Mouse (Mus musculus) right cerebral cortex, adult 18-20 months (tissue): Measurements from ENCODE around the gene Nmb.

Experiments
- DNase-seq: peaks from one replicate; pipeline ENCODE4 v3.0.0; 2022; ENCODE audit warnings: mixed read lengths

Nmb gene

DNA sequence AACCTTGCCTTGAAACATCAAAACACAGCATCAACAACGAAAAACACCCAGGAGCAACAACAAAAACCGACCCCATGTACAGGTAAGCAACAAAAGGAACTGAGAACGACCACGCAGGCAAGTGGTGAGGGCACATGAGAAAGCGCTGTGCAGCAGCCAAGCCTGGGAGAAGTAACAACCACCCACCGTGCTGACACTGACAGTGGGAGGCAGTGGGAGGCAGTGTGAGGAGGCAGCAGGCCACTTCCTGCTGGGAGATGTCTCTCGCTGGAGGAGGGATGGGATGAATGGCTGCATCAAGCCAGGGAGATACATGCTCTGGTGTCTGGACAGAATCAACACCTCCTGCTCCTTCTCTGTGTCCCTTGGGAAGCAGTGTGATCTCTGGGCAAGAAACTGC is 7.7 kb downstream of the Nmb start:
- DNase-seq = peak; percentile 57

- no peak for DNase-seq
Measured at GRCm38 (mm10) chr7:80894815-80895519, 9.9 kb downstream of the Nmb start.

DNA sequence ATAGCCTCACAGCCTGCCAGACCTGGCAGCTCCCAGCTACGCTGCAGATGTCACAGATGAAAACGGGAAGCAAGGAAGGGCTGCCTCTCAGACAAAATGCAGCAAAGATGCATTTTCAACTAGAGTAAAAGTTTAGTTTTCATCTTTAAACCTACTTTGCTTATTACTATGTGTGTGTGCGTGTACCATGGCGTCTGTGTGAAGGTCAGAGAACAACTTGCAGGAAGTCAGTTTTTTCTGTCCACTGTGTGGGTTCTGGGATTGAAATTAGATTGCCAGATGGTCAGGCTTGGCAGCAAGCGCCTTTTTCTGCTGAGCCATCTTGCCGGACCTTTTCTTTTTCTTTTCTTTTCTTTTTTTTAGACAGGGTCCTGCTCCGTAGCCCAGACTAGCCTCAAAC is 10.7 kb downstream of the Nmb start:
- no peak for DNase-seq

DNA sequence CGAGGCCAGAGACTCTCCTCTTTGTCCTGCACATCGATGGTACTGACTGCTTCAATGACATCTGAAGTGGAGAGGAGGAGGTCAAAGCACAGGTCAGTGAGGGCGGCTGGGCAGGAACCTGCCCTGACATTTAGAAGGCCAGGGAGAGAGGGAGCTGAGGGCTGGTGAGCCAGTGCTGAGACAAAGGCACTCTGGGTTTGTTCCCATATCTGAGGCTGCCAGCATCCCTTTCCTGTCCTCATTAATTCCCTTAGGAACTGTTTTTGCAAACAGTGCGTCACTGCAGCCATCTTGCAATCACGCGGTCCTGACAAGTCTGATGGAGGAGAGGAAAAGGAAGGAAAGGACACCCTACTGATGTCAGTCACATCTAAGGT is 11.1 kb downstream of the Nmb start:
- DNase-seq = no peak

GRCm38 (mm10) chr7:80893086-80893752 is 11.7 kb downstream of the Nmb start:
- DNase-seq = no peak

GRCm38 (mm10) chr7:80889841-80890241 is 15.0 kb downstream of the Nmb start:
- DNase-seq = no peak

GRCm38 (mm10) chr7:80889021-80889511 is 15.8 kb downstream of the Nmb start:
- DNase-seq = peak; percentile 51

GRCm38 (mm10) chr7:80888595-80888994 is 16.3 kb downstream of the Nmb start:
- DNase-seq = no peak

- no peak for DNase-seq
Measured at GRCm38 (mm10) chr7:80885666-80886065, 19.2 kb downstream of the Nmb start.

GRCm38 (mm10) chr7:80882830-80883505 is 21.9 kb downstream of the Nmb start:
- peak; percentile 78 for DNase-seq

GRCm38 (mm10) chr7:80875727-80876126 is 29.1 kb downstream of the Nmb start:
- DNase-seq = no peak

DNA sequence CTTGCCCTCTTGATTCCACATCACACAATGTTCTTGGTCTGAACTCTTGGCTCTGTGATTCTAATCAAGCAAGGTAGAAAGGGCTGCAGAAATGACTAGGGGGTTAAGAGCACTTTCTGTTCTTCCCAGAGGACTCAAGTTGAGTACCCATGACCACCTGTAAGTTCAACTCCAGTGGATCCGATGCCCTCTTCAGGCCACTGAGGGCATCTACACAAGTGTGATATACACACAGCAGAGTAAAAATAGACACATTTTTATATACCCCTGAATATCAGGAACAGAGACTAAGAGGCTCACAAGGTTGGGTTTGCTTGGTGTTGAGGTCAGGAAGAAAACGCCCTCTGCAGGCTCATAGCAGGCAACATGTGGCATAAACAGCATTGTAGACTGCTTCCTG is 31.2 kb downstream of the Nmb start:
- no peak for DNase-seq

- DNase-seq = no peak
Measured at GRCm38 (mm10) chr7:80873038-80873437, 31.8 kb downstream of the Nmb start.

DNA sequence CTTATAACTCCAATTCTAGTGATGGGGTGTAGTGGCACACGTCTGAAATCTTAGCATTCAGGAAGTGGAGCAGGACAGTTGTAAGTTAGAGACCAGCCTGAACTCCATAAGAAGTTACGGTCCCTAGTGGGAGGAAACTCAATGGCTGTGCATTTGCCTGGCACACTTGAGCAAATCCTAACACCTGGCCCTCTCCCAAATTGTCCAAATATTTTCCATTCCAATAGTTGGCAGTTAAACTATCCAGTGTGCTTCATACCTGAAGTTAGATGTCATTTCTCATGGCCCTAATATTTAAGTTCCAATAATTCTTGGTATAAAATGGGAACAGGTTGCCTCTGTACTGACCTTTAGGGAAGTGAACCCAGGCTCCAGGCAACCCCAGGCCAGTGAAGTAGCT is 36.2 kb downstream of the Nmb start:
- no peak for DNase-seq

DNA sequence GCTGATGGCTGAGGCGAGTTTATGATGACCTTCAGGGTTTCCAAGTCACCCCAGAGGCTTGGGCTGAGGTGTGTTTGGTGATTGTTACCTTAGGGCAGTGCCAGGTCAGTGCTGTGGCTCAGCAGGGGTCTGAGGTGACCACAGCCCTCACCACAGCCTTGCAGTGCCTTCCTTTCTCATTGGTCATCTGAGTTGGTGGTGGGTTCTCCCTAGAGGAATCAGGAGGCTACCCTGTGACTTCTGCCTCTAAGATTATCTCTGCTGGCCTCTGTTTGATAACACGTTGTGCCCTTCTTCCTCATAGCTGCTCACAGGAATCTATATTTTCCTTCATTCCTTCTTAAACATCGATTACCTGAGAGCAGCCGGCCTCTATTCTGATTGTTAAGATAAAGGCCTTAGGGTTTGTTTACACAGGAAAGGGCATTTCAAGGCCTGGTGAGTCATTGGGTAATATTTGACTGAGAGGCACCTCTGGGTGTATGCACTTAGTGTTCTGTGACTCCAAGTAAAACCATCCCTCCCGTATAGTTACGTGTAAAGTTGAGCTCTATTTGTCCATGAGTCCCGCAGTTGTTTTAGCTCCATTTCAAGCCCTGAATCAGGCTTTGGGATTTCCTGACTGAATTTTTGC is 38.2 kb downstream of the Nmb start:
- no peak for DNase-seq

DNA sequence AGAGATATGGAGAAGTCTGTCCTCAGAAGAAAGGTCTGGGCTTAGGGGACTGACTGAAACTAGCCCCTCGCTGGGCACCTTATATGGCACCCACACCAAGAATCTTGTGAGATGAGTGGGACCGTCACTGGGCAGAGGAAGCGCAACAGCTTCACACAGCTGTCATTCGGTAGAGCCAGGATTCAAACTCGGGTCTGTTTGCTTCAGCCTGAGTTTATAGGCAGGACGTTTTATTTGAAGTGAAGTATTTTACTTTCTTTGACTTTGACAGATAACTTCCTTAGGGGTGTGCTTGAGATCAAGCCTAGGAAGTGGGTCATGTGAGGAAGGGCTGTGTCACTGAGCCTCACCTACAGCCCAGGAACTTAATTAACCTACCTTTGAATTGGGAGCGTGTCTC is 39.4 kb downstream of the Nmb start:
- no peak for DNase-seq

DNA sequence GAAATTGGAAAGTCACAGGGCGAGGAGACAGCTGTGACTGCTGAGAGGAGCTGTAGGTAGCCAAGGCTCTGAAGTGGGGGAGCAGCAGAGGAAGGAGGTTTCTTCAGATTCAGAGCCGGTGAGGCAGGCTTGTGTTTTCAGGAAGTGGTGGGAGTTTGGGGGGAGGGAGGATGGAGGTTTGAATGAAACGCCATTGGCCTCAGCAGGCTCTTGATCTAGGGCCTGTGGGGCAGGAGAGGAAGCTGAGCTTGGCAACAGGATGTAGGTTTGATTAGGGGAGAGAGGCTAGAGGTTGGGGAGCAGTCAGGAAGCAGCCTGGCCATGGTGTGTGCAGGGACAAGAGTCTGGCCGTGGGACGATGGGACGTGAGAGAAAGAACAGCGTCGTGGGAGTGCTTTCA is 40.0 kb downstream of the Nmb start:
- DNase-seq = no peak

DNA sequence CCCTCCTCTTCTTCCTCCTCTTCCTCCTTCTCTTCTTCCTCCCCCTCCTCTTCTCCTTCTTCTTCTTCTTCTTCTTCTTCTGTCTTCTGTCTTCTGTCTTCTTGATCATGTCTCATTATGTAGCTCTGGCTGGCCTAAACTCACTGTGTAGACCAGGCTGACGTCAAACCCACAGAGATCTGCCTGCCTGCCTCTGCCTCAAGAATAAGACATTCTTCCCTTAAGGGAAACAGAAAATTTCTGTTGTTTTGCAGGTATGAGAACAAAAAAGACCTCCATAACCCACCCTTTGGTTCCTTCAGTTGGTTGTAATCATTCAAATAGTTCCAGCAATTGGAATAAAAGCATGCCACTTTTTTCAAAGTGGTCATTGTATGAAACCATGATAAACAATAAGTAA is 40.7 kb downstream of the Nmb start:
- no peak for DNase-seq

DNA sequence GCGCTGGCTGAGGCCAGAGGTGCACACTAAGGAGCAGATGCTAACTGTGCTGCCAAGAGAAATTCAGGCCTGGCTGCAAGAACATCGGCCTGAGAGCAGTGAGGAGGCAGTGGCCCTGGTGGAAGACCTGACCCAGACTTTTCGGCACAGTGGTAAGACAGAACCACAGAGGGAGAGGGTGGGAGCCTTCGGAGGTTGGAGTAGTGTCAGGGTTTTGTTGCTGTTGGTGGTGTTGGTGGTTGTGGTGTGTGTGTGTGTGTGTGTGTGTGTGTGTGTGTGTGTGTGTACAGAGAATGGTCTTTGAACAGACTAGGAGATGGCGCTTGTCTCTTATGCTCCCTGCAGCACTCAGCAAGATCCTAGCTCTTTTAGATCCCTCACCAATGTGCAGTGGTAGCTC is 41.4 kb downstream of the Nmb start:
- DNase-seq = no peak

DNA sequence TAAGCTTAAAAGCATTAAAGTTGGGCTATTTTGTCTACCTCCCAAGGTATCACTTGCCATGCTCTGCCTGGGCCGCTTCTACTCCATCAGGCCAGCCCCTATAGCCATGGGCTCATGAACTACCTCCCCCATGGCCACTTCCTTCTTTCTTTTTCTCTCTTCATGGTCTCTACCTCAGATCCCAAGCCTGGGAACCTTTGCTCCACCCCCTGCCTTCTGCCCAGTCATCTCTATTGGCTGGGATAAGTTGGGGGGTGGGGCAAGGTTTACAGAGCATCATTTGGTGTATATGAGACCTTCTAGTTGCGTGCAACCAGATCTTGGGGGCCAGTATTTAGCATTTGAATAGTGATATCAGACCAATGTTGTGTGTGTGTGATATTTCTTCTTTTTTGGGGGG is 42.4 kb downstream of the Nmb start:
- no peak for DNase-seq

- DNase-seq = peak; percentile 93
Measured at GRCm38 (mm10) chr7:80860729-80861274, 44.1 kb downstream of the Nmb start, which contains the start of gene Zscan2. Zscan2 (plus strand) TSS chr7:80860920.

DNA sequence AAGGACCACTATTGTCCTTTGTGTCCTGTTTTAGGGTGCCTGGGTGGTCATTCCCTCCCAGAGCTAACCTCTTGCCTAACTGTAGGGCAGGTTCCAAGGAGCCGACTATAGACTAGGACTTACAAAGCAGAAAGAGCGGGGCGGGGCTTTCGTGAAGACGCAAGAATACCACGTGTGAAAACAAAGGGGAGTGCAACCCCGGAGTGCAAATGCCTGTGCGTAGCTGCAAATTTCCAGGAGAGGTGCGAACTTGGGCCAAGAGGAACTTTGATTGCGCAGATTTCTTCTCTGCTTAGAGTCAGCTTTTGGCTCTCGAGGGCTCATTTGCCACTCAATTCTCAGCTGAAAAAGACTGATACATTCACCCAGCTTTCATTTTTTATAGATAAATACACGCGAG is 44.6 kb downstream of the Nmb start:
- no peak for DNase-seq

- DNase-seq = peak; percentile 71
Measured at GRCm38 (mm10) chr7:80857181-80857580, 47.7 kb downstream of the Nmb start.
